In genomic region chr10:94825951-94826350, GRCm38 (mm10) we compare ENCODE assay signal across 1 mouse cellular context.
A peak's percentile ranks its signal among the peaks of the same experiment; 100 is the strongest.
TF ChIP-seq lines count a peak whose summit lies in the region.

No protein-coding gene starts in this region.

TF ChIP-seq in CH12.LX, 34 proteins besides CTCF, POLR2A, EP300 and RAD21 (continued from another document):
- TF ChIP-seq MEF2A (IDR thresholded peaks at IDR 0.05; ENCODE audit: borderline replicate concordance, low read depth, low read length) (peak; percentile 50; the same call in 1 of the 2 replicates), SIN3A (IDR thresholded peaks at IDR 0.05; ENCODE audit: low read length) (peak; percentile 87), NRF1 (IDR thresholded peaks at IDR 0.05; ENCODE audit: low read depth, low read length) (0 out of 2 replicates have a peak, but pooled peaks have one; percentile 4), MAFK (IDR thresholded peaks at IDR 0.05; ENCODE audit: insufficient replicate concordance, low read length) (peak; percentile 40; the same call in 1 of the 2 replicates), MXI1 (IDR thresholded peaks at IDR 0.05; ENCODE audit: low read depth, low read length) (peak; percentile 66; the same call in 1 of the 2 replicates), TBP (conservative IDR thresholded peaks at IDR 0.05; ENCODE audit: low read depth, low read length) (no peak), E2F4 (IDR thresholded peaks at IDR 0.05; ENCODE audit: insufficient replicate concordance, low read depth, low read length) (no peak), SMC3 (IDR thresholded peaks at IDR 0.05; ENCODE audit: low read depth, low read length) (no peak; the same call in 1 of the 2 replicates), POLR2AphosphoS2 (IDR thresholded peaks at IDR 0.05; ENCODE audit: low read depth, low read length) (no peak), ZNF384 (IDR thresholded peaks at IDR 0.05; ENCODE audit: low read depth, low read length) (no peak), USF2 (conservative IDR thresholded peaks at IDR 0.05; ENCODE audit: low read depth, low read length) (no peak)
